Mouse (Mus musculus) liver, postnatal 0 days (tissue): ENCODE measurements at regions not wholly inside any gene's neighbourhood (a gene's known extent, or its start where the extent isn't known, plus 50 kb on each side); places are given as distances from the start of the nearest gene placed in this dataset.

Experiments
- ATAC-seq: fragments of 200-750 bp; cut with Nextera tagmentation; 2 replicates; pipeline ENCODE4 v1.8.0; 2017; ENCODE audit warnings: mild to moderate bottlenecking, moderate library complexity
- DNase-seq: peaks from one replicate; pipeline ENCODE4 v3.0.0-alpha.2; 2016
- H3K27ac ChIP-seq: fragments of 300-500 bp; sonication (generic); 2 replicates; pipeline ENCODE4 v1.5.1; 2014; ENCODE audit warnings: antibody characterized with exemption, moderate library complexity, mild to moderate bottlenecking, low read depth
- H3K27me3 ChIP-seq: fragments of 300-500 bp; sonication (generic); 2 replicates; pipeline ENCODE4 v1.6.1; 2014; ENCODE audit warnings: low read length, control low read depth, mixed read lengths; ENCODE audit not compliant: insufficient read depth
- H3K36me3 ChIP-seq: fragments of 300-500 bp; sonication (generic); replicated peaks from 2 replicates; pipeline ENCODE4 v1.6.1; 2014; ENCODE audit warnings: mild to moderate bottlenecking, control low read depth, low read length, moderate library complexity, mixed read lengths; ENCODE audit not compliant: insufficient read depth
- H3K4me1 ChIP-seq: fragments of 300-500 bp; sonication (generic); 2 replicates; pipeline ENCODE4 v1.6.1; 2014; ENCODE audit warnings: antibody characterized with exemption, mild to moderate bottlenecking, control low read depth; ENCODE audit not compliant: insufficient read depth
- H3K4me2 ChIP-seq: fragments of 300-500 bp; sonication (generic); 2 replicates; pipeline ENCODE4 v1.6.1; 2014; ENCODE audit warnings: low read depth, mild to moderate bottlenecking, low read length, moderate library complexity, mixed read lengths
- H3K4me3 ChIP-seq: fragments of 300-500 bp; sonication (generic); 2 replicates; pipeline ENCODE4 v1.5.1; 2014; ENCODE audit warnings: low read depth, low read length
- H3K9ac ChIP-seq: fragments of 300-500 bp; sonication (generic); replicated peaks from 2 replicates; pipeline ENCODE4 v1.6.1; 2014; ENCODE audit warnings: mild to moderate bottlenecking, moderate library complexity
- H3K9me3 ChIP-seq: fragments of 300-500 bp; sonication (generic); 2 replicates; pipeline ENCODE4 v1.6.1; 2016; ENCODE audit warnings: mild to moderate bottlenecking, control low read depth, low read length, mixed read lengths
- CTCF ChIP-seq: sonication (generic); IDR thresholded peaks from 2 replicates; pipeline ENCODE4 v1.5.1; 2016; ENCODE audit warnings: antibody characterized with exemption, low read depth
- EP300 ChIP-seq: IDR thresholded peaks from 2 replicates; pipeline ENCODE4 v1.6.1; 2016; ENCODE audit warnings: antibody characterized with exemption, low read depth, mild to moderate bottlenecking
- WGBS: fragments of 180-500 bp; shearing (Covaris S2); extraction: QIAGEN DNeasy Blood & Tissue Kit; methylation state at CpG from one replicate; pipeline ENCODE4 v1.1.7; 2014; ENCODE audit not compliant: insufficient replicate concordance; 5-methylcytosine and 5-hydroxymethylcytosine counted together

- H3K4me2 ChIP-seq = no peak overlapping the region
- no peak for ATAC-seq
- WGBS = 79% methylated on average over 4 of the region's 4 CpGs
- no peaks in the 10 kb centered on the region for H3K27me3 ChIP-seq
- H3K9ac ChIP-seq = no peak overlapping the region
- no peaks in the 10 kb centered on the region for H3K9me3 ChIP-seq
- TF ChIP-seq CTCF (no peak), EP300 (no peak)
- H3K27ac ChIP-seq = no peak overlapping the region
- no peak overlapping the region for H3K4me3 ChIP-seq
- no peaks in the 10 kb centered on the region for H3K36me3 ChIP-seq
- H3K4me1 ChIP-seq = no peaks in the 10 kb centered on the region
- no peak for DNase-seq
These were observed 286.6 kb downstream of the Gm11011 start for GRCm38 (mm10) chr2:169300966-169301365.

- Histone ChIP-seq H3K9me3 (no peaks in the 10 kb centered on the region), H3K4me1 (no peaks in the 10 kb centered on the region), H3K4me3 (no peak overlapping the region), H3K4me2 (no peak overlapping the region), H3K36me3 (no peaks in the 10 kb centered on the region), H3K27ac (no peak overlapping the region), H3K9ac (no peak overlapping the region), H3K27me3 (no peaks in the 10 kb centered on the region)
- DNase-seq (no peak), ATAC-seq (no peak)
- WGBS = 79% methylated on average over 8 of the region's 8 CpGs
- TF ChIP-seq CTCF (no peak), EP300 (no peak)
These were observed 287.1 kb downstream of the Gm11011 start for GRCm38 (mm10) chr2:169300411-169300810.

- Histone ChIP-seq H3K4me2 (peak overlapping the region; percentile 22; the same call in 1 of the 2 replicates), H3K9ac (no peak overlapping the region), H3K27me3 (no peaks in the 10 kb centered on the region), H3K4me1 (no peaks in the 10 kb centered on the region), H3K4me3 (no peak overlapping the region), H3K9me3 (no peaks in the 10 kb centered on the region), H3K36me3 (no peaks in the 10 kb centered on the region), H3K27ac (no peak overlapping the region)
- 26% methylated on average over 21 of the region's 21 CpGs for WGBS
- ATAC-seq (no peak), DNase-seq (no peak)
- no peak for TF ChIP-seq CTCF
- TF ChIP-seq EP300 = no peak
These were observed 289.5 kb downstream of the Gm11011 start for GRCm38 (mm10) chr2:169297841-169298627.

- H3K9ac ChIP-seq = no peak overlapping the region
- WGBS = 55% methylated on average over 4 of the region's 4 CpGs
- ATAC-seq = no peak
These were observed 290.3 kb downstream of the Gm11011 start for GRCm38 (mm10) chr2:169297226-169297625.

GRCm38 (mm10) chr2:169293351-169293750 lies 294.2 kb downstream of the Gm11011 start:
- TF ChIP-seq CTCF (no peak), EP300 (no peak)
- 49% methylated on average over 3 of the region's 3 CpGs for WGBS
- Histone ChIP-seq H3K9ac (no peak overlapping the region), H3K4me1 (no peaks in the 10 kb centered on the region), H3K4me3 (no peak overlapping the region), H3K27me3 (no peaks in the 10 kb centered on the region), H3K27ac (no peak overlapping the region), H3K9me3 (no peaks in the 10 kb centered on the region), H3K36me3 (no peaks in the 10 kb centered on the region), H3K4me2 (no peak overlapping the region)
- no peak for DNase-seq
- no peak for ATAC-seq

More at GRCm38 (mm10) chr2:169297226-169297625, 290.3 kb downstream of the Gm11011 start:
- Histone ChIP-seq H3K9me3 (no peaks in the 10 kb centered on the region), H3K4me1 (no peaks in the 10 kb centered on the region), H3K4me2 (no peak overlapping the region), H3K4me3 (no peak overlapping the region), H3K36me3 (no peaks in the 10 kb centered on the region), H3K27me3 (no peaks in the 10 kb centered on the region), H3K27ac (no peak overlapping the region)
- TF ChIP-seq EP300 (no peak), CTCF (no peak)
- no peak for DNase-seq

- Histone ChIP-seq H3K36me3 (no peaks in the 10 kb centered on the region), H3K4me1 (no peaks in the 10 kb centered on the region), H3K27ac (no peak overlapping the region), H3K27me3 (no peaks in the 10 kb centered on the region), H3K4me2 (no peak overlapping the region), H3K4me3 (no peak overlapping the region), H3K9me3 (no peaks in the 10 kb centered on the region), H3K9ac (no peak overlapping the region)
- ATAC-seq = no peak
- no peak for TF ChIP-seq EP300
- TF ChIP-seq CTCF = no peak
- DNase-seq = no peak
- 79% methylated on average over 12 of the region's 12 CpGs for WGBS
These were observed 298.5 kb downstream of the Gm11011 start for GRCm38 (mm10) chr2:169288891-169289605.
